Mouse (Mus musculus) heart, postnatal 0 days (tissue): ENCODE results near the gene Pold2.

ENCODE experiments used
- CTCF ChIP-seq: IDR thresholded peaks from 2 replicates; pipeline ENCODE4 v1.5.1; 2016; ENCODE audit warnings: antibody characterized with exemption, control low read depth, low read depth
- EP300 ChIP-seq: IDR thresholded peaks from 2 replicates; pipeline ENCODE4 v1.6.1; 2016; ENCODE audit warnings: antibody characterized with exemption, low read depth

GRCm38 (mm10) chr11:5916178-5916548, 38.1 kb upstream of the Pold2 start:
- TF ChIP-seq CTCF: no peak
- no peak for TF ChIP-seq EP300
